Mouse (Mus musculus) G1E (cell line): Measurements from ENCODE around the gene Abca1.

Experiments
- CTCF ChIP-seq: IDR thresholded peaks from 2 replicates; pipeline ENCODE4 v1.5.1; 2012; ENCODE audit warnings: low read depth, low read length, inconsistent platforms, mixed read lengths
- GATA1 ChIP-seq: IDR thresholded peaks from 2 replicates; pipeline ENCODE4 v1.6.1; 2012; ENCODE audit warnings: borderline replicate concordance, low read length, inconsistent platforms, mixed read lengths
- GATA2 ChIP-seq: IDR thresholded peaks from 2 replicates; pipeline ENCODE4 v1.6.1; 2012; ENCODE audit warnings: low read depth, low read length, inconsistent platforms, borderline replicate concordance
- POLR2AphosphoS5 ChIP-seq: IDR thresholded peaks from 2 replicates; pipeline ENCODE4 v1.6.1; 2012; ENCODE audit warnings: low read depth, low read length, inconsistent platforms; ENCODE audit not compliant: insufficient replicate concordance
- TAL1 ChIP-seq: conservative IDR thresholded peaks from 2 replicates; pipeline ENCODE4 v1.6.1; 2012; ENCODE audit warnings: low read depth, low read length, inconsistent platforms, mixed read lengths

DNA sequence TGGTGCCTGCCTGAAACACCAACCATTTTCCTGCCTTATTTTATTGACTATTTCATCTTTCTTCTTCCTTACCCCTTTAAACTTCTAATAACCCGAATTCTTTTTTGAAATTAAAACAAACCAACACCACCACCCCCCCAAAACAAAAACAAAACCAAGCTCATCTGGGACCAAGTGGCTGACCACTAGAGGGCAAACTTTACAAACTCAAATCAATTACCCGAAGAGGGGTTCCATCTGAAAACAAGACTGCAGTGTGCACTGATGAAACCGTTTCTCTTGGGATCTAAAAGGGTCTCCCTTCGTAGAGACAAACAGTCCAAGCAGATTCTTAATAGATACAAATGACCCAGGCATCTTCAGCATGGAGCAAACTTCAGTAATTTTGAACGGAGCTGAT, 49.3 kb downstream of the Abca1 start:
- TF ChIP-seq CTCF (no peak), GATA2 (no peak), TAL1 (no peak), GATA1 (no peak), POLR2AphosphoS5 (no peak)
